Mouse (Mus musculus) C2C12 (cell line): ENCODE measurements around the gene Nanp. TPM values are rescaled to one million over a fixed set of nuclear protein-coding genes. Genes with fewer than 3 reads are reported as not detected.
A peak's percentile ranks its signal among the peaks of the same experiment; 100 is the strongest.

Experiments used
- H3K27me3 ChIP-seq: one replicate; pipeline ENCODE4 v1.6.1; 2011; ENCODE audit not compliant: control insufficient read depth, insufficient read depth, insufficient read length
- H3K36me3 ChIP-seq: one replicate; pipeline ENCODE4 v1.6.1; 2011; ENCODE audit not compliant: control insufficient read depth, insufficient read depth
- H3K4me3 ChIP-seq: one replicate; pipeline ENCODE4 v1.5.1; 2011; ENCODE audit warnings: mild to moderate bottlenecking, control low read depth; ENCODE audit not compliant: poor library complexity, insufficient read depth, severe bottlenecking
- H3K79me2 ChIP-seq: one replicate; pipeline ENCODE4 v1.6.1; 2011; ENCODE audit not compliant: control insufficient read depth, insufficient read depth
- H3K79me3 ChIP-seq: one replicate; pipeline ENCODE4 v1.6.1; 2011; ENCODE audit warnings: low read depth, control low read depth
- H3ac ChIP-seq: one replicate; pipeline ENCODE3; 2011; ENCODE audit warnings: low read depth; ENCODE audit not compliant: control insufficient read depth, insufficient read length
- CEBPB ChIP-seq: IDR thresholded peaks from one replicate; pipeline ENCODE4 v1.6.1; 2011; ENCODE audit warnings: low read depth, mild to moderate bottlenecking, control low read depth, moderate library complexity
- CTCF ChIP-seq: IDR thresholded peaks from one replicate; pipeline ENCODE4 v1.5.1; 2011; ENCODE audit not compliant: control insufficient read depth, insufficient read depth, insufficient read length
- FOSL1 ChIP-seq: IDR thresholded peaks from one replicate; pipeline ENCODE4 v1.8.0; 2011; ENCODE audit warnings: mild to moderate bottlenecking, low read length; ENCODE audit not compliant: poor library complexity, insufficient read depth, severe bottlenecking
- MAX ChIP-seq: IDR thresholded peaks from one replicate; pipeline ENCODE4 v1.6.1; 2011; ENCODE audit warnings: mild to moderate bottlenecking, control low read depth
- MYOD1 ChIP-seq: IDR thresholded peaks from one replicate; pipeline ENCODE4 v1.6.1; 2011; ENCODE audit warnings: low read depth; ENCODE audit not compliant: control insufficient read depth, insufficient read length
- MYOG ChIP-seq: IDR thresholded peaks from one replicate; pipeline ENCODE4 v1.6.1; 2011; ENCODE audit not compliant: control insufficient read depth, insufficient read length; ENCODE audit errors: extremely low read depth
- USF1 ChIP-seq: IDR thresholded peaks from one replicate; pipeline ENCODE4 v1.6.1; 2011; ENCODE audit warnings: low read depth, mild to moderate bottlenecking, control low read depth, moderate library complexity
- polyA plus RNA-seq: library from polyadenylated mRNA; unstranded; fragments of >200 nt; fragmentation: generic; extraction: Trizol; gene quantifications from one replicate; pipeline ENCODE4 v1.2.1, GENCODE M21; 2012; ENCODE audit warnings: missing spikeins

Nanp gene
- polyA plus RNA-seq, 1 experiment = 7.2 TPM

GRCm38 (mm10) chr2:151037876-151038552, 1.2 kb downstream of the Nanp start:
- no peaks in the 10 kb centered on the region for H3K27me3 ChIP-seq
- peak overlapping the region; percentile 77 for H3K4me3 ChIP-seq
- H3K79me2 ChIP-seq = peaks cover 60% of the 10 kb centered on the region
- H3K79me3 ChIP-seq = peaks cover 39% of the 10 kb centered on the region
- TF ChIP-seq MAX (no peak), MYOG (no peak), MYOD1 (no peak), CEBPB (no peak), USF1 (no peak), FOSL1 (no peak), CTCF (no peak)
- peak overlapping the region; percentile 79 for H3ac ChIP-seq
- no peaks in the 10 kb centered on the region for H3K36me3 ChIP-seq

- Histone ChIP-seq H3K79me2 (peaks cover 68% of the 10 kb centered on the region), H3K4me3 (no peak overlapping the region), H3K27me3 (no peaks in the 10 kb centered on the region), H3K79me3 (peaks cover 43% of the 10 kb centered on the region), H3ac (no peak overlapping the region), H3K36me3 (no peaks in the 10 kb centered on the region)
- TF ChIP-seq MAX (no peak), CTCF (no peak), USF1 (no peak), FOSL1 (no peak), CEBPB (no peak), MYOG (no peak), MYOD1 (no peak)
Measured at GRCm38 (mm10) chr2:151037292-151037691, 1.9 kb downstream of the Nanp start.

GRCm38 (mm10) chr2:151036721-151037120, 2.5 kb downstream of the Nanp start:
- H3K36me3 ChIP-seq = no peaks in the 10 kb centered on the region
- no peaks in the 10 kb centered on the region for H3K27me3 ChIP-seq
- TF ChIP-seq USF1 (no peak), MYOG (no peak), MAX (no peak), FOSL1 (no peak), MYOD1 (no peak), CTCF (no peak), CEBPB (no peak)

GRCm38 (mm10) chr2:151034435-151034834, 4.8 kb downstream of the Nanp start:
- Histone ChIP-seq H3K27me3 (no peaks in the 10 kb centered on the region), H3ac (no peak overlapping the region), H3K4me3 (no peak overlapping the region), H3K79me2 (peaks cover 72% of the 10 kb centered on the region), H3K36me3 (peaks cover under 1% of the 10 kb centered on the region), H3K79me3 (peaks cover 45% of the 10 kb centered on the region)
- TF ChIP-seq MYOG (no peak), MYOD1 (no peak), CTCF (no peak), CEBPB (no peak), MAX (no peak), USF1 (no peak), FOSL1 (no peak)

More at GRCm38 (mm10) chr2:151036721-151037120, 2.5 kb downstream of the Nanp start:
- Histone ChIP-seq H3K79me3 (peaks cover 45% of the 10 kb centered on the region), H3ac (no peak overlapping the region), H3K79me2 (peaks cover 72% of the 10 kb centered on the region), H3K4me3 (no peak overlapping the region)

GRCm38 (mm10) chr2:151021158-151021557, 18.0 kb downstream of the Nanp start:
- Histone ChIP-seq H3ac (no peak overlapping the region), H3K4me3 (no peak overlapping the region), H3K27me3 (no peaks in the 10 kb centered on the region), H3K36me3 (no peaks in the 10 kb centered on the region), H3K79me3 (no peaks in the 10 kb centered on the region), H3K79me2 (no peaks in the 10 kb centered on the region)
- no peak for TF ChIP-seq FOSL1
- no peak for TF ChIP-seq MYOG
- TF ChIP-seq MAX = no peak
- TF ChIP-seq MYOD1 = no peak
